Mouse (Mus musculus): ENCODE results near the gene Gtse1. TPM values are rescaled to one million over a fixed set of nuclear protein-coding genes. Genes with fewer than 3 reads are reported as not detected.

Gene Gtse1
- polyA plus RNA-seq, 1 experiment from 2014 or later = 6.4 TPM

DNA sequence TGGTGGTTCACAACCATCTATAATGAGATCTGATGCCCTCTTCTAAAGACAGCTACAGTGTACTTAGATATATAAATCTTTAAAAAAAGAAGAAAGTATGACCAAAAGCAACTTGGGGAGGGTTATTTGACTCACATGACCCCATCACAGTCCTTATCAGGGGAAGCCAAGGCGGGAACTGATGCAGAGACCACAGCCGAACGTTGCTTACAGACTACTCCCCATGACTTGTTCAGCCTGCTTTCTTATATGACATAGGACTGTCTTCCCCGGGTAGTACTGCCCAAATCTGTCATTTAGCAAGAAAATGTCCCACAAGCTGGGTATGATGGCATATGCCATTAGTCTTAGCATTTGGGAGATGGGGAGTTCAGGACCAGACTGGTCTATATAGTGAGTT is 29.7 kb downstream of the Gtse1 start:
- H3K36me3 ChIP-seq (ENCODE audit: control insufficient read depth, insufficient read depth, low read length) = peaks cover 77% of the 10 kb centered on the region
- H3K4me3 ChIP-seq (replicated peaks; ENCODE audit: low read depth, low read length) = no peak overlapping the region

DNA sequence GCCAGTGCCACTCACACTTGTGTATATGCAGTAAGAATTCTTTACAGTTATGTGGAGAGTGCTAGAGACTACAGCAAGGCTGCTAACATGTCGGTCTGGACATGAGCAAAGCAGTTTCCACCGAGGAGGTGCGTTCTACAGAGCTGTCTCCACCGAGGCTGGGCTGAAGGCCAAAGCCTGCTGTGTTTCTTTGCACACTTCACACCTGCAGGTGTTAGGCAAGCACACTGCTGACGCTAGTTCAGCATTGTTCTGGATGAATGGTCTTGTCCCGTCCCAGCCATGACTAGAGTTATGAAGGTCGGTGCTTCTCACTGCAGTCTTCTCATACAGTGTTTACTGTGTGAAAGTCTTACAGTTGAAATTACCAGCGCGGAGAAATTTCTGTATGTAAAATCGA is 32.4 kb downstream of the Gtse1 start:
- Histone ChIP-seq H3K9ac (replicated peaks; ENCODE audit: low read length) (no peak overlapping the region), H3K4me2 (ENCODE audit: low read length) (no peak overlapping the region), H3K4me1 (ENCODE audit: control insufficient read depth, insufficient read depth, low read length) (no peaks in the 10 kb centered on the region), H3K27me3 (ENCODE audit: control insufficient read depth, insufficient read depth, low read length) (no peaks in the 10 kb centered on the region), H3K36me3 (ENCODE audit: control insufficient read depth, insufficient read depth, low read length) (peaks cover 73% of the 10 kb centered on the region), H3K9me3 (ENCODE audit: control insufficient read depth, low read length) (no peaks in the 10 kb centered on the region), H3K4me3 (replicated peaks; ENCODE audit: low read depth, low read length) (no peak overlapping the region), H3K27ac (replicated peaks; ENCODE audit: low read depth, low read length) (0 out of 2 replicates have a peak overlapping the region, but pooled peaks have one; percentile 20)
- DNase-seq = no peak
- no peak for ATAC-seq (ENCODE audit: low FRiP score, low TSS enrichment)
- WGBS = 68% methylated on average over 10 of the region's 10 CpGs

More for the DNA sequence above, 29.7 kb downstream of the Gtse1 start:
- Histone ChIP-seq H3K27ac (replicated peaks; ENCODE audit: low read depth, low read length) (no peak overlapping the region), H3K4me2 (ENCODE audit: low read length) (no peak overlapping the region), H3K9me3 (ENCODE audit: control insufficient read depth, low read length) (no peaks in the 10 kb centered on the region), H3K27me3 (ENCODE audit: control insufficient read depth, insufficient read depth, low read length) (no peaks in the 10 kb centered on the region), H3K9ac (replicated peaks; ENCODE audit: low read length) (no peak overlapping the region), H3K4me1 (ENCODE audit: control insufficient read depth, insufficient read depth, low read length) (no peaks in the 10 kb centered on the region)
- WGBS = 91% methylated on average over 4 of the region's 4 CpGs
- ATAC-seq (ENCODE audit: low FRiP score, low TSS enrichment) (no peak), DNase-seq (no peak)

DNA sequence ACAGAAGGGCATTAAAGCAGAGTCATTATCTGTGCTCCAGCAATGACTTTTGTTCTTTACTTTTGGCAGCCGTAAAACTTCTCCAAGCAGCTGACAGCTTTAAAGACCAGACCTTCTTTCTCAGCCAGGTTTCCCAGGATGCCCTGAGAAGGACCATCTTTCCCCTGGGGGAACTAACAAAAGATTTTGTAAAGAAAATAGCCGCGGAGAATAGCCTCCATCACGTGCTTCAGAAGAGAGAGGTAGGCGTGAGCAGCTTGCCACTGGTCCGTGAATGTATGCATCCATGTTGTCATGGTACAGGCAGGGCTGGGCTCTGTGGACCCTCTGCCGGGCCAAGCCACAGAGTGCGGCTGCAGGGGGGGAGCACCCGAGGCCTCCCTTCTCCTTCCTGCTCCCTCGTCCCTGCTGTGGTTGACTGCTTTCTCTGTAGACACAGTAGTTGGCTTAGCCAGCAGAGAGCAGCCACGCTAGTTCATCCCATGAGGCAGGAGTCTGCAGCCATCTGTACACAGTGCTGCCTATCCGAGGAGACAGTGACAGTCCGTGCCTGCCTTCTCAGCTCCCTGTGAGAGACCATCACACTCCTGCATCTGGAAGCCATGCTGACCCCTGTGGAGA is 33.1 kb downstream of the Gtse1 start:
- Histone ChIP-seq H3K27me3 (ENCODE audit: control insufficient read depth, insufficient read depth, low read length) (no peaks in the 10 kb centered on the region), H3K4me2 (ENCODE audit: low read length) (no peak overlapping the region), H3K9ac (replicated peaks; ENCODE audit: low read length) (no peak overlapping the region), H3K36me3 (ENCODE audit: control insufficient read depth, insufficient read depth, low read length) (peaks cover 79% of the 10 kb centered on the region), H3K4me1 (ENCODE audit: control insufficient read depth, insufficient read depth, low read length) (no peaks in the 10 kb centered on the region), H3K27ac (replicated peaks; ENCODE audit: low read depth, low read length) (peak overlapping the region; percentile 45), H3K4me3 (replicated peaks; ENCODE audit: low read depth, low read length) (no peak overlapping the region), H3K9me3 (ENCODE audit: control insufficient read depth, low read length) (no peaks in the 10 kb centered on the region)
- DNase-seq = peak; percentile 51
- 60% methylated on average over 13 of the region's 13 CpGs for WGBS
- ATAC-seq (ENCODE audit: low FRiP score, low TSS enrichment) = peak; percentile 73

DNA sequence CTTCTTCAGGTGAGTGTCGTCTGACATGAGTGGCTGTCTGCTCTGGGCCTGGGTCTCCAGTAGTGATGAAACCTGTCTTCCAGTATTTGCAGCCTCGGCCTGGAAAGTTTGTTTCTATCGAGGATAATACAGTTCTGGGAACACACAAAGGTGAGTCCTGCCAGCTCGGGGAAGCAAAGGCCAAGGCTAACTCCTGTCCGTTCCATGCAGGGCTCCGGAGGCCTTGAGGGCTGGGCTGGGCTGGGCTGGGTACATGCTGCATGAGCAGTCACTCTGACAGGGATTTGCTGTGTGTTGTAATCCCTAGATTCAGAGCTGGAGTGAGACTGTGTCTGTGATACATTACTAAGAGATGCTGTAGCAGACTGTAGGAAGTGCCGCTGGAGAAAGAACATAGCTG is 34.3 kb downstream of the Gtse1 start:
- no peak overlapping the region for H3K9ac ChIP-seq (replicated peaks; ENCODE audit: low read length)
- no peak overlapping the region for H3K4me2 ChIP-seq (ENCODE audit: low read length)
- no peak for DNase-seq
- no peaks in the 10 kb centered on the region for H3K9me3 ChIP-seq (ENCODE audit: control insufficient read depth, low read length)
- no peak overlapping the region for H3K4me3 ChIP-seq (replicated peaks; ENCODE audit: low read depth, low read length)
- H3K36me3 ChIP-seq (ENCODE audit: control insufficient read depth, insufficient read depth, low read length) = peaks cover 81% of the 10 kb centered on the region
- 90% methylated on average over 7 of the region's 7 CpGs for WGBS
- H3K4me1 ChIP-seq (ENCODE audit: control insufficient read depth, insufficient read depth, low read length) = no peaks in the 10 kb centered on the region
- H3K27ac ChIP-seq (replicated peaks; ENCODE audit: low read depth, low read length) = no peak overlapping the region
- no peak for ATAC-seq (ENCODE audit: low FRiP score, low TSS enrichment)
- no peaks in the 10 kb centered on the region for H3K27me3 ChIP-seq (ENCODE audit: control insufficient read depth, insufficient read depth, low read length)

DNA sequence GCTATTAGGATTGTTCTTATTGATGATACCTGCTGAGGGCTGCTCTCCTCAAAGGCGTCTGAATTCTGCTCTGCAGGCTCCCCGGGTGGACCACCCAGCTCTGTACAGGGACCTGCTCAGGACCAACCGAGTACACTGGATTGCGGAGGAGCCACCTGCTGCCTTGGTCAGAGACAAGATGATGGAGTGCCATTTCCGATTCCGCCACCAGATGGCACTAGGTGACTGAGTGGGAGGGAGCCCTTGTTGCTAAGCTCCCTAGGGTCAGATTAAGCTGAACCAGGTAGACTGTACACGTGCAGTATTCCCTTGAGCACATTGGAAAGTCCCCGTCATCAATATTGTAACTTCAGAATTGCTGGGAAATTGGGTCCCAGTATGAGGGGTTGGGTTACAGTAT is 36.7 kb downstream of the Gtse1 start:
- H3K9ac ChIP-seq (replicated peaks; ENCODE audit: low read length) = no peak overlapping the region
- no peaks in the 10 kb centered on the region for H3K4me1 ChIP-seq (ENCODE audit: control insufficient read depth, insufficient read depth, low read length)
- peak; percentile 91 for DNase-seq
- H3K27me3 ChIP-seq (ENCODE audit: control insufficient read depth, insufficient read depth, low read length) = no peaks in the 10 kb centered on the region
- H3K4me2 ChIP-seq (ENCODE audit: low read length) = no peak overlapping the region
- H3K9me3 ChIP-seq (ENCODE audit: control insufficient read depth, low read length) = no peaks in the 10 kb centered on the region
- no peak overlapping the region for H3K4me3 ChIP-seq (replicated peaks; ENCODE audit: low read depth, low read length)
- WGBS = 14% methylated on average over 8 of the region's 8 CpGs
- H3K36me3 ChIP-seq (ENCODE audit: control insufficient read depth, insufficient read depth, low read length) = peaks cover 77% of the 10 kb centered on the region
- no peak overlapping the region for H3K27ac ChIP-seq (replicated peaks; ENCODE audit: low read depth, low read length)
- ATAC-seq (ENCODE audit: low FRiP score, low TSS enrichment) = 0 out of 2 replicates have a peak, but pooled peaks have one; percentile 25

DNA sequence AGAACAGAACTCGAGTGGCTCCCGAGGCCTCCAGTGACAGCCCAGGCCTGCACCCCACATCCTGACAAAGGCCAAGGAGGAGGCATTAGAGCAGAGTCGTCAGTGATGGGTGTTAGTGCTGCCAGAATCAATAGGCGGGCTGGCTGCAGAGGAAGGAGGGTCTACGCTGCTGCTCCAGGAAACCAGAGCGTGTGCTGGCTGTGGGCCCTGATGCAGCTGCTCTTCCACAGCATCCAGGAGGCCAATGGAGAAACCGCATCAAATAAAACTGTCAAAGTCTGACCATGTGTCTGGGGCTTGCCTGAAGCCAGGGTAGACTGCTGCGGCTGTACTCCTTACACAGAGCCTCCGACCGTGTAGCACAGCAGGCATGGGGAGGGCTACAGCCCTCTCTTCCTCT is 37.6 kb downstream of the Gtse1 start:
- Histone ChIP-seq H3K27me3 (ENCODE audit: control insufficient read depth, insufficient read depth, low read length) (no peaks in the 10 kb centered on the region), H3K4me3 (replicated peaks; ENCODE audit: low read depth, low read length) (no peak overlapping the region), H3K9ac (replicated peaks; ENCODE audit: low read length) (no peak overlapping the region), H3K27ac (replicated peaks; ENCODE audit: low read depth, low read length) (no peak overlapping the region), H3K4me1 (ENCODE audit: control insufficient read depth, insufficient read depth, low read length) (no peaks in the 10 kb centered on the region), H3K4me2 (ENCODE audit: low read length) (no peak overlapping the region), H3K36me3 (ENCODE audit: control insufficient read depth, insufficient read depth, low read length) (peaks cover 69% of the 10 kb centered on the region), H3K9me3 (ENCODE audit: control insufficient read depth, low read length) (no peaks in the 10 kb centered on the region)
- 86% methylated on average over 10 of the region's 10 CpGs for WGBS
- DNase-seq (no peak), ATAC-seq (ENCODE audit: low FRiP score, low TSS enrichment) (no peak)

DNA sequence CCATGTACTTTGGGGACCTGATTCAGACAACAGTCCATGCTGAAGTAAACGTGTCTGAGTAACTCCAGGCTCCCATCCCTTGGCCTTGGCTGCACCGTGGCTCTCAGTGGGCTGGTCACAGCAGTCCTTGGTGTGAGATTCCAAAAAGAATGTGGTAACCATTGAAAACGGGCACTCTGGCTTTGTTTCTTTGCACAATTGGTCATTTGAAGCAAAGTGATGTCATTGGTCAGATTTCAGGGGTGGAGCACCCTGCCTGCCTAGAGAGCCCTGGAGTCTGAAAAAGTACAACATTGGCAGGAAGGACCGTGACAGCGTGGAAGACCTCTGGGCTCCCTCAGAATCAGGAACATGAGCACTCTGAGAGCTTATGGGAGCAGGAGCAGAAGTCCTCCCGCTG is 39.9 kb downstream of the Gtse1 start:
- H3K4me1 ChIP-seq (ENCODE audit: control insufficient read depth, insufficient read depth, low read length) = no peaks in the 10 kb centered on the region
- H3K27ac ChIP-seq (replicated peaks; ENCODE audit: low read depth, low read length) = no peak overlapping the region
- H3K36me3 ChIP-seq (ENCODE audit: control insufficient read depth, insufficient read depth, low read length) = peaks cover 46% of the 10 kb centered on the region
- DNase-seq = no peak
- H3K4me2 ChIP-seq (ENCODE audit: low read length) = no peak overlapping the region
- no peak for ATAC-seq (ENCODE audit: low FRiP score, low TSS enrichment)
- no peak overlapping the region for H3K9ac ChIP-seq (replicated peaks; ENCODE audit: low read length)
- no peaks in the 10 kb centered on the region for H3K27me3 ChIP-seq (ENCODE audit: control insufficient read depth, insufficient read depth, low read length)
- H3K4me3 ChIP-seq (replicated peaks; ENCODE audit: low read depth, low read length) = no peak overlapping the region
- H3K9me3 ChIP-seq (ENCODE audit: control insufficient read depth, low read length) = no peaks in the 10 kb centered on the region
- 68% methylated on average over 6 of the region's 6 CpGs for WGBS

DNA sequence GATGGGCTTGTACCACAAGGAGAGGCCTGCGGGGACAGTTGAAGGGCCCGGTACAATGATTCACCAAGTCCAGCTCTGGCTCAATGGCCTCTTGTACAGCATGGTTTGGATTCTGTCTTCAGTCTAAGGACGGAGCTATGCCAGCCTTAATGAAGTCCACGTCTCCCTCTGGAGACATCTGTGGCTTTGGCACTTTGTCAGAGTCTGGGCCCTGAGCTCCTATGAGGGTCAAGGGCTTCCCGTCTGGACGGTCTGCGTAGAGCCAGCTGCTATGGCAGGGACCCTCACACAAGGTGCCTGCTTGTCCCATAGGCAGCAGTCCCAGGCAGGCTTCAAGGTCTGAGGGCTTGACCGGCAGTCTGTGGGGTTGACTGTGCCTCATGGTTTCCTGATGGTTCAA is 40.8 kb downstream of the Gtse1 start:
- DNase-seq (no peak), ATAC-seq (ENCODE audit: low FRiP score, low TSS enrichment) (no peak)
- Histone ChIP-seq H3K27ac (replicated peaks; ENCODE audit: low read depth, low read length) (no peak overlapping the region), H3K36me3 (ENCODE audit: control insufficient read depth, insufficient read depth, low read length) (peaks cover 37% of the 10 kb centered on the region), H3K9me3 (ENCODE audit: control insufficient read depth, low read length) (no peaks in the 10 kb centered on the region), H3K27me3 (ENCODE audit: control insufficient read depth, insufficient read depth, low read length) (no peaks in the 10 kb centered on the region), H3K4me2 (ENCODE audit: low read length) (no peak overlapping the region), H3K4me1 (ENCODE audit: control insufficient read depth, insufficient read depth, low read length) (no peaks in the 10 kb centered on the region), H3K4me3 (replicated peaks; ENCODE audit: low read depth, low read length) (no peak overlapping the region), H3K9ac (replicated peaks; ENCODE audit: low read length) (no peak overlapping the region)
- WGBS = 87% methylated on average over 8 of the region's 8 CpGs

DNA sequence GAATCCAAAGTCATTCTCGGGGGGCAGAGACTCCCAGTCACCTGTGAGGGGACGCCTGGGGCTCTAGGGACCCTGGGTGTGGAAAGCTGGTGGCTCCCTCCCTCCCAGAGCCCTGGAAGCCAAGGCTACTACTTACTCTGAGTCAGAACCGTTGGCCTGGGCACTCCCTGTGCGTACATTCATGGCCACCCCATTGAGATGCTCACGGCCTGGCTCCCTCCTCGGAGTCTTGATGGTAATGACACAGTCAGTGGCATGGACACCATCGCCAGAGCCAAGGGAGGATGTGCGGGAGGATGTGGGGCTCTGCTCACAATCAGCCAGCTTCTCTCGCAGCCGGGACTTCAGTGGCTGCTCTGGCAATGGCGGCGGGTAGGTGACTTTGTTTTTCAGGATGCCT is 41.3 kb downstream of the Gtse1 start:
- 87% methylated on average over 12 of the region's 12 CpGs for WGBS
- DNase-seq (no peak), ATAC-seq (ENCODE audit: low FRiP score, low TSS enrichment) (no peak)
- Histone ChIP-seq H3K27me3 (ENCODE audit: control insufficient read depth, insufficient read depth, low read length) (no peaks in the 10 kb centered on the region), H3K9me3 (ENCODE audit: control insufficient read depth, low read length) (no peaks in the 10 kb centered on the region), H3K4me3 (replicated peaks; ENCODE audit: low read depth, low read length) (no peak overlapping the region), H3K4me2 (ENCODE audit: low read length) (no peak overlapping the region), H3K4me1 (ENCODE audit: control insufficient read depth, insufficient read depth, low read length) (no peaks in the 10 kb centered on the region), H3K27ac (replicated peaks; ENCODE audit: low read depth, low read length) (no peak overlapping the region), H3K36me3 (ENCODE audit: control insufficient read depth, insufficient read depth, low read length) (peaks cover 34% of the 10 kb centered on the region), H3K9ac (replicated peaks; ENCODE audit: low read length) (no peak overlapping the region)
